Mouse (Mus musculus) midbrain, postnatal 0 days (tissue): ENCODE results near the gene Msantd2. TPM values are rescaled to one million over a fixed set of nuclear protein-coding genes. Genes with fewer than 3 reads are reported as not detected.

ENCODE experiments used
- ATAC-seq: fragments of 200-750 bp; cut with Nextera tagmentation; 2 replicates; pipeline ENCODE4 v1.8.0; 2017; ENCODE audit warnings: moderate number of reproducible peaks, mild to moderate bottlenecking, moderate TSS enrichment, moderate library complexity; ENCODE audit not compliant: low FRiP score
- DNase-seq: peaks from one replicate; pipeline ENCODE4 v3.0.0-alpha.2; 2015; ENCODE audit warnings: low spot score
- H3K27ac ChIP-seq: fragments of 300-500 bp; sonication (generic); 2 replicates; pipeline ENCODE4 v1.5.1; 2014; ENCODE audit warnings: low read depth, mild to moderate bottlenecking, low read length, mixed read lengths
- H3K27me3 ChIP-seq: fragments of 300-500 bp; sonication (generic); 2 replicates; pipeline ENCODE4 v1.6.1; 2014; ENCODE audit warnings: low read length, control low read depth, mixed read lengths; ENCODE audit not compliant: insufficient read depth
- H3K36me3 ChIP-seq: fragments of 300-500 bp; sonication (generic); 2 replicates; pipeline ENCODE4 v1.6.1; 2014; ENCODE audit warnings: low read length, control low read depth, mixed read lengths; ENCODE audit not compliant: insufficient read depth
- H3K4me1 ChIP-seq: fragments of 300-500 bp; sonication (generic); 2 replicates; pipeline ENCODE4 v1.6.1; 2014; ENCODE audit warnings: mild to moderate bottlenecking, control low read depth, antibody characterized with exemption, low read length, mixed read lengths; ENCODE audit not compliant: insufficient read depth
- H3K4me2 ChIP-seq: fragments of 300-500 bp; sonication (generic); 2 replicates; pipeline ENCODE4 v1.6.1; 2014; ENCODE audit warnings: low read depth, mild to moderate bottlenecking, low read length, mixed read lengths; ENCODE audit not compliant: poor library complexity, severe bottlenecking
- H3K4me3 ChIP-seq: fragments of 300-500 bp; sonication (generic); 2 replicates; pipeline ENCODE4 v1.5.1; 2014; ENCODE audit warnings: low read depth, mild to moderate bottlenecking, low read length, moderate library complexity
- H3K9ac ChIP-seq: fragments of 300-500 bp; sonication (generic); replicated peaks from 2 replicates; pipeline ENCODE4 v1.6.1; 2014; ENCODE audit warnings: mild to moderate bottlenecking, low read length, moderate library complexity, mixed read lengths; ENCODE audit not compliant: poor library complexity, severe bottlenecking
- H3K9me3 ChIP-seq: fragments of 300-500 bp; sonication (generic); 2 replicates; pipeline ENCODE4 v1.6.1; 2016; ENCODE audit warnings: low read length, control low read depth
- CTCF ChIP-seq: IDR thresholded peaks from 2 replicates; pipeline ENCODE4 v1.5.1; 2016; ENCODE audit warnings: antibody characterized with exemption, mild to moderate bottlenecking
- WGBS: fragments of 180-500 bp; shearing (Covaris S2); extraction: QIAGEN DNeasy Blood & Tissue Kit; methylation state at CpG from one replicate; pipeline ENCODE4 v1.1.7; 2014; 5-methylcytosine and 5-hydroxymethylcytosine counted together
- polyA plus RNA-seq: library from polyadenylated mRNA; unstranded; fragments of >200 nt; fragmentation: Nextera tagmentation; extraction: Ambion mirVana; gene quantifications from 2 replicates; pipeline ENCODE4 v1.2.1, GENCODE M21; 2015
- total RNA-seq: library from RNA; depleted of rRNA; stranded (reverse); fragments of >200 nt; gene quantifications from 2 replicates; pipeline ENCODE4 v1.2.3, GENCODE M21; 2014

The Msantd2 gene
- total and polyA plus RNA-seq, 2 experiments from 2014 or later: 20.5 to 37.0 TPM

DNA sequence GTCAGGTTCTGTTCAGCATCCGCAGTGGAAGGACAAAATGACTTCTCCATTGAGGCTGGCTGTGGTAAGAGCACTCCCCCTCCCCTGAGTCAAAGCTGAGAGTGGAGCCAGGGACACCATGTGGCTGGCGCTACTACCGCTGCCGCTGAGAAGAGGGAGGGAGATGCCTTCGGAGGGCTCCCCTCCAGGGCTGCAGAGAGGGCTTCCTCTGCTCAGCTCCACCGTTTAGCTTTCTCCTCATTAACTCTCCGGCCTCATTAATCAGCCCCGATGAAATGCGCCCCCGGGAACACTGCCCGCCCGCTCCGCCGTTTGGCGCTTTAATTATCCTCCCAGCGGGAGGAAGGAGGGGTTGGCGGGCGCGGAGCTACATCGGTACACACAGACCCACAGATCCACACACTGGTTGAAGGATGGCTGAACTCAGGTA is 32.6 kb upstream of the Msantd2 start:
- no peak for TF ChIP-seq CTCF
- Histone ChIP-seq H3K4me3 (peak overlapping the region; percentile 39), H3K9me3 (no peaks in the 10 kb centered on the region), H3K4me2 (peak overlapping the region; percentile 71), H3K27ac (no peak overlapping the region), H3K9ac (peak overlapping the region; percentile 55), H3K4me1 (peaks cover 9% of the 10 kb centered on the region; the same call in 1 of the 2 replicates), H3K27me3 (peaks cover 16% of the 10 kb centered on the region), H3K36me3 (no peaks in the 10 kb centered on the region)
- 0% methylated on average over 17 of the region's 20 CpGs for WGBS
- ATAC-seq: peak; percentile 41; the same call in 1 of the 2 replicates
- DNase-seq: peak; percentile 86

DNA sequence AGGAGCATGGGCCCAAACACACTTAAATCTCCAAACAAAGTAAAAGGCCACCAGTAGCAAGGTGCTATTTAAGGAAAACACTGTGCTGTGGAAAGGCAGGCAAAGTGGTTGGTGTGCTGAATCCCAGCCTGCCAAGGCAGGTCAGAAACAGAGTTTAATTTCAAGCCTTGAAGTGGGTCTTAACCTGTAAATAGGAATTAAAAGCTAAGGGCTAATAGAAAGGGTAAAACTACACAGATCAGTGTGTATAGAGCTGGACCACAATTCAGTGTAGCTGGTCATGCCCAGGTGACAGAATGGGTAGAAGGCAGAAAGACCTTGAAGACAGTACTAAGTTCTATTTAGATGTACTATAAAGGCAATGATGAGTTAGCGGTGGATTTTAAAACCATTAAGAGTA is 32.0 kb upstream of the Msantd2 start:
- Histone ChIP-seq H3K4me1 (peaks cover 9% of the 10 kb centered on the region; the same call in 1 of the 2 replicates), H3K4me2 (0 out of 2 replicates have a peak overlapping the region, but pooled peaks have one; percentile 71), H3K4me3 (no peak overlapping the region), H3K9ac (no peak overlapping the region), H3K9me3 (no peaks in the 10 kb centered on the region), H3K27ac (no peak overlapping the region), H3K27me3 (peaks cover 17% of the 10 kb centered on the region), H3K36me3 (no peaks in the 10 kb centered on the region)
- 63% methylated on average over 1 of the region's 1 CpGs for WGBS
- no peak for ATAC-seq
- no peak for DNase-seq
- TF ChIP-seq CTCF: no peak

DNA sequence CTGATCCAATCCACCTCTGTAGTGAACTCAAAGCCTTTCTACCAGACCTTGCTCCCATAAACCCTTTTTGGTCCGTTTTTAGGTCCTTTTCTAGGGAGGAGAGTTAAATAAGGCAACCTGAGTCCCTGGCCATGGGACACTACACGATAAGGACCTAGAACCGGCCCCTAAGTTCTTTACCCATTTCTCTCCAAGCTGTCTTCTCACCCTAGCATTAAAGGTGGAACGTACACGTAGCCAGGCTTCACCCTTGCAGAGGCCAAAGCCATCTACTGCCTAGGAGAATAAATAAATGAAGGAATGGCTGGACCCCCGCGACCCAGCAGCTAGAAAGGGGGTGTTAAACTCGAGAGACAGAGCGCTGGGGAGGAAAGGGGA is 29.5 kb upstream of the Msantd2 start:
- WGBS: 2% methylated on average over 9 of the region's 9 CpGs
- Histone ChIP-seq H3K9ac (peak overlapping the region; percentile 84), H3K27ac (peak overlapping the region; percentile 77), H3K4me2 (peak overlapping the region; percentile 93), H3K4me1 (peaks cover 12% of the 10 kb centered on the region), H3K4me3 (peak overlapping the region; percentile 62), H3K27me3 (peaks cover 13% of the 10 kb centered on the region; the same call in 1 of the 2 replicates), H3K9me3 (no peaks in the 10 kb centered on the region), H3K36me3 (no peaks in the 10 kb centered on the region)
- no peak for TF ChIP-seq CTCF
- DNase-seq: no peak
- ATAC-seq: no peak

GRCm38 (mm10) chr9:37460043-37460960 is 28.8 kb upstream of the Msantd2 start:
- Histone ChIP-seq H3K9ac (peak overlapping the region; percentile 84), H3K36me3 (no peaks in the 10 kb centered on the region), H3K4me1 (peaks cover 12% of the 10 kb centered on the region), H3K4me3 (peak overlapping the region; percentile 62), H3K27me3 (peaks cover 13% of the 10 kb centered on the region; the same call in 1 of the 2 replicates), H3K4me2 (peak overlapping the region; percentile 93), H3K9me3 (no peaks in the 10 kb centered on the region), H3K27ac (peak overlapping the region; percentile 77)
- ATAC-seq (peak; percentile 77), DNase-seq (peak; percentile 47)
- WGBS: under 1% methylated on average over 67 of the region's 81 CpGs
- TF ChIP-seq CTCF: no peak

GRCm38 (mm10) chr9:37460961-37461340 is 28.2 kb upstream of the Msantd2 start:
- WGBS: 9% methylated on average over 5 of the region's 5 CpGs
- peak overlapping the region; percentile 84; the same call in 1 of the 2 replicates for H3K9ac ChIP-seq
- no peaks in the 10 kb centered on the region for H3K36me3 ChIP-seq
- peaks cover 12% of the 10 kb centered on the region for H3K4me1 ChIP-seq
- H3K27ac ChIP-seq: peak overlapping the region; percentile 77
- no peaks in the 10 kb centered on the region for H3K9me3 ChIP-seq
- peaks cover 13% of the 10 kb centered on the region; the same call in 1 of the 2 replicates for H3K27me3 ChIP-seq
- peak overlapping the region; percentile 62 for H3K4me3 ChIP-seq
- DNase-seq: no peak
- H3K4me2 ChIP-seq: peak overlapping the region; percentile 93
- TF ChIP-seq CTCF: no peak
- no peak for ATAC-seq

DNA sequence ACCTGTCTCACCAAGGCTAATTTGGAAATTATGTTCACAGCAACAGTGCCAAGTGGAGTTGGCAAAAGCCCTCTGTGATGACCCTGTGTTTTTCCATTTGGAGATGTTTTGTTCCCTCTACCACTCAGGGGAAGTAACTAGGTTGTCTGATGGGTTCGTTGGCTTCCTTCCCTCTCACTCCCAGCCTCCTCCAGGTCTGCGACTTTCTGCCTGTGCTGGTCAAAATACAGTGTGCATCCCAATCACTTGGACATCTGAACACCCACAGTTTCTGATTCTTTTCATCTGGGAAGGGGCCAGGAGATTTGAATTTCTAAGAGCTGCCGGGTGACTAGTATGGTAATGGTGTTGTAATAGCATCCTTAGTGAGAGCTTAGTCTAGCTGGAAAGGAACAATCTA is 27.5 kb upstream of the Msantd2 start:
- DNase-seq: no peak
- WGBS: 8% methylated on average over 3 of the region's 3 CpGs
- H3K27me3 ChIP-seq: peaks cover 13% of the 10 kb centered on the region; the same call in 1 of the 2 replicates

More for the DNA sequence above, 27.5 kb upstream of the Msantd2 start:
- Histone ChIP-seq H3K27ac (no peak overlapping the region), H3K4me1 (peaks cover 12% of the 10 kb centered on the region), H3K36me3 (no peaks in the 10 kb centered on the region), H3K4me3 (no peak overlapping the region), H3K9ac (no peak overlapping the region), H3K9me3 (no peaks in the 10 kb centered on the region), H3K4me2 (no peak overlapping the region)
- TF ChIP-seq CTCF: no peak
- no peak for ATAC-seq
